ENCODE assay signal across 9 mouse cellular contexts in the genomic region with DNA sequence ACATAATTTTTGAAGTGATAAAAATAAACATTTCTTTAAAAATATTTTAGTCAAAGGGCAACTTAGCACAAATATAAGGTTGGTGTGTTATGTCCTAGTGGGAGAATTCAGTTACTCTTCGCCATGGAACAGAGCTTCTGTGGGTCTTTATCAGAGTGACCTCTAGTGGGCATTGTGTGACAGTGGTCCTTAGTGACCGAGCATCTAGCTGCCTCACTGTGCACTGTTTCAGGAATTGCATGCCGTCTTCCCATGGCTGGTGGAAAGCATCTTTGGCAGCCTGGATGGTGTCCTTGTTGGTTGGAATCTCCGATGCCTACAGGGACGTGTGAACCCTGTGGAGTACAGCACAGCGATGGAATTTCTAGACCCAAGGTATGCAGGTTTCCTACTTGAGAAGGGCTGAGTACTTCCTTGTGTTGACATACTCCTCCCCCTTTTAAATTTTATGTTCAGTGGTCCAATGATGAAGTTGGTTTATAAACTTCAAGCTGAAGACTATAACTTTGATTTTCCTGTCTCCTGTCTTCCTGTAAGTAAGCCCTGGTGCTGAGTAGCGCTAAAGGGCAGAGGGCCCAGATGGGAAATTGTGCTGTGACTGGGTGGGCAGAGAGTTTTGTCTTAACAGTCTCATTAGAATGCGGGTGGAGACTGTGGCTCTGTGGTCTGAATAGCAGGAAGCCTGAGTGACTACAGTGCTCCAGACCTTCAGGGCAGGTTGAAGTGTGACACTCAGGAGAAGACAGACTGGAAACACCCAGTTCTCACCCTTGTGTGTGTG. TPM values are rescaled to one million over a fixed set of nuclear protein-coding genes. Genes with fewer than 3 reads are reported as not detected.
DNase-seq lines count a peak whose midpoint lies in the region; ATAC-seq and TF ChIP-seq lines count a peak whose summit lies in the region.
"Had no signal": no experiment of that assay in that cellular context is flagged by ENCODE, and none has a peak within 500 bp of the region (broad histone marks: within the 10 kb centered on the region; RNA-seq: fewer than 3 reads in every experiment).

No protein-coding gene starts in this region.

- peak; percentile 89 for ATAC-seq in common myeloid progenitor, adult 5-6 weeks (replicated peaks; ENCODE audit: low read depth, poor library complexity, severe bottlenecking)

- H3K36me3 ChIP-seq in ES-Bruce4 (ENCODE audit: control insufficient read depth, insufficient read depth, low read length, poor library complexity, severe bottlenecking): peaks cover 72% of the 10 kb centered on the region

- no peak overlapping the region for H3K9ac ChIP-seq in ES-Bruce4 (ENCODE audit: low read depth, poor library complexity, severe bottlenecking)
- H3K9ac ChIP-seq: limb, embryonic 13.5 days had no signal

- peak; percentile 43 for TF ChIP-seq CTCF in ES-Bruce4 (IDR thresholded peaks at IDR 0.05; ENCODE audit: low read depth, low read length)

- no peak for TF ChIP-seq EP300 in ES-Bruce4 (IDR thresholded peaks at IDR 0.05; ENCODE audit: insufficient read depth, low read depth, low read length)

- no peaks in the 10 kb centered on the region for H3K4me1 ChIP-seq in ES-Bruce4 (ENCODE audit: control insufficient read depth, insufficient read depth, low read length)

- no peaks in the 10 kb centered on the region for H3K9me3 ChIP-seq in ES-Bruce4 (replicated peaks; ENCODE audit: control insufficient read depth, insufficient read depth, low read length, poor library complexity, severe bottlenecking)
- H3K9me3 ChIP-seq: limb, embryonic 13.5 days had no signal

- H3K4me3 ChIP-seq in ES-Bruce4 (ENCODE audit: low read depth, low read length): no peak overlapping the region
- H3K4me3 ChIP-seq: limb, embryonic 13.5 days had no signal

- no peak for TF ChIP-seq POLR2A in ES-Bruce4 (IDR thresholded peaks at IDR 0.05; ENCODE audit: insufficient read depth, low read length)

- H3K27me3 ChIP-seq in ES-Bruce4 (ENCODE audit: control insufficient read depth, insufficient read depth, low read length, poor library complexity, severe bottlenecking): no peaks in the 10 kb centered on the region
- H3K27me3 ChIP-seq: limb, embryonic 13.5 days had no signal

- H3K27ac ChIP-seq in ES-Bruce4 (ENCODE audit: insufficient read depth, low read length): no peak overlapping the region
- H3K27ac ChIP-seq: limb, embryonic 13.5 days had no signal

- peak; percentile 20 for DNase-seq in kidney, adult 9 months
- no peak for DNase-seq in kidney, postnatal 25 days
- DNase-seq in lung, postnatal 36 days: peak; percentile 38
- DNase-seq in heart, postnatal 4 days: no peak
- DNase-seq in layer of hippocampus, adult 9-11 months: no peak
- DNase-seq in adrenal gland, adult 8-10 months: no peak

RNA-seq across cellular contexts. Expression of gene Smpd4, which starts 6.5 kb away (rescaled TPM):
- 97.7 and 104 TPM in 2 replicates for polyA plus RNA-seq in ES-Bruce4 (2011; ENCODE audit: insufficient read depth, insufficient read length, low read depth, missing spikeins)
- total RNA-seq in common myeloid progenitor, adult 5-6 weeks (2017): 31.2 and 34.8 TPM in 2 replicates
- 10 to 100 TPM; 30.9 to 35.4 TPM for total RNA-seq in heart, postnatal 4 days (2021)
- 10 to 100 TPM; 33.4 to 48.2 (median 40.4) TPM for total RNA-seq in adrenal gland, adult 8-10 months (2022)

RNA-seq across cellular contexts. Expression of gene Ccdc74a, which starts 20.6 kb away (rescaled TPM):
- 1.6 and 2.7 TPM in 2 replicates for polyA plus RNA-seq in ES-Bruce4 (2011; ENCODE audit: insufficient read depth, insufficient read length, low read depth, missing spikeins)
- total RNA-seq in common myeloid progenitor, adult 5-6 weeks (2017): 2.2 and 4.4 TPM in 2 replicates
- total RNA-seq in heart, postnatal 4 days (2021): 1 to 10 TPM; 2.0 to 2.1 TPM
- total RNA-seq in adrenal gland, adult 8-10 months (2022): 1 to 10 TPM in 3 of 4 experiments, under 1 TPM in 1; 0.81 to 3.8 (median 2.1) TPM

RNA-seq across cellular contexts. Expression of gene Slc7a4, which starts 42.7 kb away (rescaled TPM):
- 2.0 and 2.8 TPM in 2 replicates for polyA plus RNA-seq in ES-Bruce4 (2011; ENCODE audit: insufficient read depth, insufficient read length, low read depth, missing spikeins)
- total RNA-seq in common myeloid progenitor, adult 5-6 weeks (2017): 7.1 and 10.2 TPM in 2 replicates
- total RNA-seq in heart, postnatal 4 days (2021): 1 to 10 TPM; 3.8 to 4.1 TPM
- 10 to 100 TPM in 3 of 4 experiments, 1 to 10 TPM in 1; 7.9 to 47.4 (median 28.9) TPM for total RNA-seq in adrenal gland, adult 8-10 months (2022)

Comparison
In these comparisons a context has a peak if more than half of its experiments do, and no peak if none do; other contexts are left out.
1. DNase-seq: peak in kidney, adult 9 months (single experiment) and lung, postnatal 36 days (single experiment); none in kidney, postnatal 25 days (0 of 2), heart, postnatal 4 days (single experiment), layer of hippocampus, adult 9-11 months (single experiment) and adrenal gland, adult 8-10 months (single experiment).